Mouse (Mus musculus): ENCODE data around the gene Adar. TPM values are rescaled to one million over a fixed set of nuclear protein-coding genes. Genes with fewer than 3 reads are reported as not detected.
A peak's percentile ranks its signal among the peaks of the same experiment; 100 is the strongest.

The Adar gene
- polyA plus RNA-seq, 1 experiment from 2014 or later = 14.9 TPM

DNA sequence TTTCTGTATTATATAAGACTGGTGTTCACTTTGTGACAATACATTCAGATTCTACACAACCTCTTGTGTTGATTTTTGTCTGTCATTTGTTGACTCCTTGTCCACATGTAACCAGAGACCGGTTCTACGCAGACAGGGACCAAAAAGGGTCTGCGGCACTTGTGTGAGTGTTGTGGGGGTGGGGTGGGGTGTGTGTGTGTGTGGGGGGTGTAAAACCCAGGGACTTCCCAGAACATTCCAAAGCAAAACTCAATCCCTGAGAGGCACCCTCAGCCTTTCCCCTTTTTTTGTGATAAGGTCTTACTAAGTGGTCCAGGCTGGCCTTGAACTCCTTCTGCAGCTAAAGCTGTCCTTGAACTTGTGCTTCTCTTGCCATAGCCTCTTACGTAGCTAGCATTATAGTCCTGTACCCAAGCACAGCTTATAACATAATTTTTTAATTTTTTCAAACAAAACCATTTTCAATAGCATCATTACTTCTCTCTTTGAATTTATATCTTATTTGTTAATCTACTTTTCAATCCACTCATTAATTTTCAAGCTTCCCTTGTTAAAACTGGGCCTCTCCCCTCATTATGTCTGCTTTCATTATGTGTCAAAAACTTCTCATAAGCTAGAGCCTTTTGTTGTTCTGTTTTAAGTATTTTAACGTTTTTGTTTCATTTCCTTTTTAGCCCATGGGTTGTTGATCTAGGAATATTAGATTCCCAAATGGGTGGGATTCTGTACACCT, 86.1 kb downstream of the Adar start:
- Histone ChIP-seq H3K9me3 (replicated peaks; ENCODE audit: control insufficient read depth, low read length) (no peaks in the 10 kb centered on the region), H3K36me3 (replicated peaks; ENCODE audit: control insufficient read depth, insufficient read depth, low read depth, low read length) (no peaks in the 10 kb centered on the region), H3K4me3 (ENCODE audit: low read depth, low read length) (no peak overlapping the region), H3K9ac (replicated peaks; ENCODE audit: low read length) (no peak overlapping the region), H3K27ac (replicated peaks; ENCODE audit: low read depth, low read length) (no peak overlapping the region), H3K27me3 (ENCODE audit: control insufficient read depth, insufficient read depth, low read length) (no peaks in the 10 kb centered on the region), H3K4me2 (ENCODE audit: low read depth, low read length) (no peak overlapping the region), H3K4me1 (ENCODE audit: control insufficient read depth, insufficient read depth, low read length) (no peaks in the 10 kb centered on the region)
- ATAC-seq (replicated peaks; ENCODE audit: insufficient number of reproducible peaks, low FRiP score, low TSS enrichment, low read depth) = no peak
- 67% methylated on average over 5 of the region's 5 CpGs for WGBS
- DNase-seq (ENCODE audit: low spot score) = no peak

GRCm38 (mm10) chr3:89801507-89801847, 86.7 kb downstream of the Adar start:
- 32% methylated on average over 3 of the region's 3 CpGs for WGBS
- DNase-seq (ENCODE audit: low spot score) (peak; percentile 19), ATAC-seq (replicated peaks; ENCODE audit: insufficient number of reproducible peaks, low FRiP score, low TSS enrichment, low read depth) (no peak)
- H3K4me3 ChIP-seq (ENCODE audit: low read depth, low read length) = no peak overlapping the region
- no peak overlapping the region for H3K9ac ChIP-seq (replicated peaks; ENCODE audit: low read length)
- no peaks in the 10 kb centered on the region for H3K9me3 ChIP-seq (replicated peaks; ENCODE audit: control insufficient read depth, low read length)
- H3K27ac ChIP-seq (replicated peaks; ENCODE audit: low read depth, low read length) = no peak overlapping the region
- no peak overlapping the region for H3K4me2 ChIP-seq (ENCODE audit: low read depth, low read length)
- no peaks in the 10 kb centered on the region for H3K27me3 ChIP-seq (ENCODE audit: control insufficient read depth, insufficient read depth, low read length)
- H3K36me3 ChIP-seq (replicated peaks; ENCODE audit: control insufficient read depth, insufficient read depth, low read depth, low read length) = no peaks in the 10 kb centered on the region
- H3K4me1 ChIP-seq (ENCODE audit: control insufficient read depth, insufficient read depth, low read length) = no peaks in the 10 kb centered on the region

- 68% methylated on average over 15 of the region's 15 CpGs for WGBS
- H3K9me3 ChIP-seq (replicated peaks; ENCODE audit: control insufficient read depth, low read length) = no peaks in the 10 kb centered on the region
- H3K36me3 ChIP-seq (replicated peaks; ENCODE audit: control insufficient read depth, insufficient read depth, low read depth, low read length) = no peaks in the 10 kb centered on the region
- ATAC-seq (replicated peaks; ENCODE audit: insufficient number of reproducible peaks, low FRiP score, low TSS enrichment, low read depth) = no peak
- DNase-seq (ENCODE audit: low spot score) = no peak
- no peak overlapping the region for H3K27ac ChIP-seq (replicated peaks; ENCODE audit: low read depth, low read length)
- H3K4me3 ChIP-seq (ENCODE audit: low read depth, low read length) = no peak overlapping the region
- H3K9ac ChIP-seq (replicated peaks; ENCODE audit: low read length) = no peak overlapping the region
- H3K4me1 ChIP-seq (ENCODE audit: control insufficient read depth, insufficient read depth, low read length) = no peaks in the 10 kb centered on the region
- no peak overlapping the region for H3K4me2 ChIP-seq (ENCODE audit: low read depth, low read length)
- H3K27me3 ChIP-seq (ENCODE audit: control insufficient read depth, insufficient read depth, low read length) = no peaks in the 10 kb centered on the region
These were observed 88.1 kb downstream of the Adar start for GRCm38 (mm10) chr3:89802876-89803275.

Other genes with a start within 250 kb of the Adar start
- gene Kcnn3, start 194.9 kb upstream of the Adar start, polyA plus RNA-seq (2014; fragmentation: Nextera tagmentation; extraction: Ambion mirVana) = 0.91 and 1.1 TPM in 2 replicates
- 2.9 and 3.7 TPM in 2 replicates for gene Chrnb2, start 49.6 kb downstream of the Adar start, polyA plus RNA-seq (2014; fragmentation: Nextera tagmentation; extraction: Ambion mirVana)
- gene Ube2q1, start 58.6 kb downstream of the Adar start, polyA plus RNA-seq (2014; fragmentation: Nextera tagmentation; extraction: Ambion mirVana) = 21.7 and 24.0 TPM in 2 replicates
- 2.7 and 3.2 TPM in 2 replicates for gene She, start 116.3 kb downstream of the Adar start, polyA plus RNA-seq (2014; fragmentation: Nextera tagmentation; extraction: Ambion mirVana)
- gene Il6ra, start 198.2 kb downstream of the Adar start, polyA plus RNA-seq (2014; fragmentation: Nextera tagmentation; extraction: Ambion mirVana) = 0.15 and 0.21 TPM in 2 replicates
- gene Atp8b2, start 248.5 kb downstream of the Adar start, polyA plus RNA-seq (2014; fragmentation: Nextera tagmentation; extraction: Ambion mirVana) = 10.6 and 10.7 TPM in 2 replicates